Mouse (Mus musculus) lung, adult 2 months (tissue): ENCODE data around the gene Pdzrn3.

Source experiments
- CTCF ChIP-seq: fragments of 200-500 bp; IDR thresholded peaks from 2 replicates; pipeline ENCODE4 v1.5.1; 2011; ENCODE audit warnings: mild to moderate bottlenecking, low read length, control low read depth; ENCODE audit not compliant: insufficient read depth
- POLR2A ChIP-seq: fragments of 200-500 bp; IDR thresholded peaks from 2 replicates; pipeline ENCODE4 v1.6.1; 2011; ENCODE audit warnings: low read depth, mild to moderate bottlenecking, control low read depth, low read length, borderline replicate concordance; ENCODE audit errors: extremely low read depth

- TF ChIP-seq CTCF: no peak
- TF ChIP-seq POLR2A: no peak
These were observed 105.4 kb downstream of the Pdzrn3 start for GRCm38 (mm10) chr6:101272256-101272655.
